Mouse (Mus musculus) ES-Bruce4 (cell line): ENCODE data around the gene Stk11ip.
A peak's percentile ranks its signal among the peaks of the same experiment; 100 is the strongest.

Experiments used
- CTCF ChIP-seq: IDR thresholded peaks from one replicate; pipeline ENCODE4 v1.8.1; 2011; ENCODE audit warnings: low read depth, low read length
- EP300 ChIP-seq: IDR thresholded peaks from 2 replicates; pipeline ENCODE4 v1.6.1; 2011; ENCODE audit warnings: low read depth, low read length; ENCODE audit not compliant: insufficient read depth
- POLR2A ChIP-seq: IDR thresholded peaks from one replicate; pipeline ENCODE4 v1.8.1; 2011; ENCODE audit warnings: low read length; ENCODE audit not compliant: insufficient read depth

DNA sequence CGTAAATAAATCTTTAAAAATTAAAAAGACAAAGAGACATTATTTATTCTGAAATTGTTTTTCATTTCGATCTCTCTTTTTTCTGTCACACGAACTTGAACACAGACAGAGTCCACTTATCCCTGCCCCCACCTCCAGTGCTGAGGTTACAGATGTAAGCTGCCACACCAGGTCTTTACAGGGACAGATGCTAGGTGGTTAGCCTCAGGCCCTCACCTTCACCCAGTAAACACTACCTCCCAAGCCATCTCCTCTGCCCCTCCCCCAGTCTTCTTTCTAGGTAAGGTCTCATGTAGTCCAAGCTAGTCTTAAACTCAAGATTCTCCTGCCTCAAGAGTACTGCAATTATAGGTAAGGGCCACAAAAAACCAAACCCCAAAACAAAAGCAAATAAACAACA is 8.8 kb upstream of the Stk11ip start:
- no peak for TF ChIP-seq CTCF
- TF ChIP-seq POLR2A: no peak
- peak; percentile 96 for TF ChIP-seq EP300
